Comparison of ENCODE assay signal across 8 mouse cellular contexts in the genomic region with DNA sequence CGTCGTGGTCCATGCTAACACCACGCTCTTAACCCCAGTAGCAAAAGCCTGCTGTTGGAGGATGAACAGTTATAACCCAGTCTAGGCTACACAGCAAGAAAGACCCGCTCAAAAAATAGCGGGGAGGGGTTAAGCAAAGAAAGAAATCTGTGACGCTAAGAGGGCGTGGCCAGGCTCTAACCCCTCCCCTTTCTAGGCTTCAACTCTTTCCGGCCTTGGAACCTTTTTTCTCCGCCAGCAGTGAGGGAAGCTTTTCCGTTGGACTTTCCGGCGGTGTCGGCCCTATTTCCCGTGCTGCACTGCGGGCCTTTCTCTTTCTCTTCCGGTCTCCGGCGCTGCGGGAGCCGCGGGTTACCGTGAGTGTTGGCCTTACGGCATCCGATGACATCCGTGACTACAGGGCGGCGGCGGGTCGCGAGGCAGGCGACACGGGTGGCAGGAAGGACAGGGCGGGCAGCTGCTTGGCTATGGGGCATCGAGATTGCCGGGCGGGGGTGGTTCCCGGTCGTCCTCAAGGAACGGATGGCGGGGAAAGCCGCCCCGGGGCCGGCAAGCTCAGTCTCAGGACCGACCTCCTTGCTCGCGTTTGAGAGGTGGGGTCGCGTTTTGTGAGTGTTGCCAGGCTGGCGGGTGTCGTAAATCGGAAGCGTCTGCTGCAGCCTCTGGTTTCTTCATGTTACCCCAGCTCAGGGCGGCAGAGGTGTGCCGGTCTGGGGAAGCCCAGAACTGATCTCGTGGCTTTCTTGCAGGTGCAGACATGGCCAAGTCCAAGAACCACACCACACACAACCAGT. TPM values are rescaled to one million over a fixed set of nuclear protein-coding genes. Genes with fewer than 3 reads are reported as not detected.
DNase-seq lines count a peak whose midpoint lies in the region; ATAC-seq and TF ChIP-seq lines count a peak whose summit lies in the region.

Gene Rpl29 (plus strand): TSS at position 234 of the 794 bp plus-strand sequence.

- no peak for TF ChIP-seq CTCF in G1E (IDR thresholded peaks at IDR 0.05; ENCODE audit: low read depth, low read length)
- TF ChIP-seq CTCF in forebrain, postnatal 0 days (IDR thresholded peaks at IDR 0.05; ENCODE audit: low read depth) = no peak

- H3K4me3 ChIP-seq in G1E (ENCODE audit: low read depth, low read length) = peak within 1 kb of the TSS; percentile 92
- H3K4me3 ChIP-seq in forebrain, postnatal 0 days (ENCODE audit: low read depth, low read length) = peak within 1 kb of the TSS; percentile 70
- H3K4me3 ChIP-seq in lung, embryonic 15.5 days = peak within 1 kb of the TSS; percentile 80

- under 1% methylated on average over 55 of the region's 55 CpGs for WGBS in forebrain, postnatal 0 days
- under 1% methylated on average over 54 of the region's 55 CpGs for WGBS in lung, embryonic 15.5 days

- ATAC-seq in G1E (ENCODE audit: extremely low read depth, insufficient number of reproducible peaks, low FRiP score, poor library complexity, severe bottlenecking) = peak; percentile 86
- ATAC-seq in forebrain, postnatal 0 days = peak; percentile 94
- ATAC-seq in lung, embryonic 15.5 days (ENCODE audit: borderline replicate concordance, extremely low read depth, low FRiP score, low TSS enrichment) = peak; percentile 87

- no peak for DNase-seq in G1E (ENCODE audit: low spot score)
- DNase-seq in cerebellum, adult 18-20 months = peak; percentile 92 to 95
- DNase-seq in forebrain, postnatal 0 days = peak; percentile 97
- peak; percentile 97 for DNase-seq in heart, postnatal 4 days
- peak; percentile 92 to 93 for DNase-seq in layer of hippocampus, adult 8-10 months (ENCODE audit: low spot score in 2 of 2)
- DNase-seq in ovary, adult 18-20 months (ENCODE audit: low spot score) = peak; percentile 89
- DNase-seq in thymus, postnatal 0 days (ENCODE audit: low spot score) = peak; percentile 97

- H3K27ac ChIP-seq in forebrain, postnatal 0 days (ENCODE audit: low read depth, low read length) = peak within 1 kb of the TSS; percentile 89
- peak within 1 kb of the TSS; percentile 98 for H3K27ac ChIP-seq in lung, embryonic 15.5 days

- H3K4me1 ChIP-seq in G1E (ENCODE audit: insufficient read depth, low read depth, low read length) = peaks cover 40% of the 10 kb centered on the region
- H3K4me1 ChIP-seq in forebrain, postnatal 0 days (ENCODE audit: insufficient read depth) = no peaks in the 10 kb centered on the region; the same call in none of the 2 replicates
- H3K4me1 ChIP-seq in lung, embryonic 15.5 days = peaks cover 9% of the 10 kb centered on the region

- 0 out of 2 replicates have a peak, but pooled peaks cover 3% of the 10 kb centered on the region for H3K27me3 ChIP-seq in G1E (ENCODE audit: insufficient read depth, low read length)
- no peaks in the 10 kb centered on the region for H3K27me3 ChIP-seq in forebrain, postnatal 0 days (ENCODE audit: insufficient read depth, low read length)
- no peaks in the 10 kb centered on the region for H3K27me3 ChIP-seq in lung, embryonic 15.5 days

- peak within 1 kb of the TSS; percentile 54 for H3K4me2 ChIP-seq in forebrain, postnatal 0 days (ENCODE audit: low read depth)
- H3K4me2 ChIP-seq in lung, embryonic 15.5 days = peak within 1 kb of the TSS; percentile 74

- peaks cover 44% of the 10 kb centered on the region for H3K36me3 ChIP-seq in G1E (replicated peaks)
- peaks cover 31% of the 10 kb centered on the region for H3K36me3 ChIP-seq in forebrain, postnatal 0 days (ENCODE audit: insufficient read depth)
- H3K36me3 ChIP-seq in lung, embryonic 15.5 days = peaks cover 28% of the 10 kb centered on the region

- H3K9ac ChIP-seq in forebrain, postnatal 0 days = peak within 1 kb of the TSS; percentile 93
- H3K9ac ChIP-seq in lung, embryonic 15.5 days = peak within 1 kb of the TSS; percentile 91

- H3K9me3 ChIP-seq in G1E (replicated peaks) = no peaks in the 10 kb centered on the region
- H3K9me3 ChIP-seq in forebrain, postnatal 0 days (ENCODE audit: low read length) = no peaks in the 10 kb centered on the region
- H3K9me3 ChIP-seq in lung, embryonic 15.5 days = no peaks in the 10 kb centered on the region

RNA-seq across cellular contexts. Expression of gene Rpl29, which starts in this region (rescaled TPM):
- total RNA-seq in G1E (2014; fragmentation: Nextera tagmentation) (149 and 190 TPM in 2 replicates), G1E (2017) (81.1 and 107 TPM in 2 replicates)
- 29.5 and 38.8 TPM in 2 replicates for polyA plus RNA-seq in G1E (2012)
- total RNA-seq in forebrain, postnatal 0 days (2014; rRNA removed) = 890 and 984 TPM in 2 replicates
- polyA plus RNA-seq in forebrain, postnatal 0 days (2015; fragmentation: Nextera tagmentation; extraction: Ambion mirVana) = 678 and 804 TPM in 2 replicates
- 100 to 1,000 TPM; 471 to 490 TPM for total RNA-seq in heart, postnatal 4 days (2021)
- 100 to 1,000 TPM; 250 to 295 (median 266) TPM for total RNA-seq in layer of hippocampus, adult 8-10 months (2022)
- 988 and 1,033 TPM in 2 replicates for polyA plus RNA-seq in lung, embryonic 15.5 days (2015; fragmentation: Nextera tagmentation; extraction: Ambion mirVana)
- 1,071 and 1,139 TPM in 2 replicates for polyA plus RNA-seq in thymus, postnatal 0 days (2015; fragmentation: Nextera tagmentation; extraction: Ambion mirVana)

Comparison
In these comparisons a context has a peak if more than half of its experiments do, and no peak if none do; other contexts are left out.
1. RNA of gene Rpl29 (polyA plus RNA-seq): 1,071 to 1,139 TPM in thymus, postnatal 0 days, 988 to 1,033 TPM in lung, embryonic 15.5 days and 678 to 804 TPM in forebrain, postnatal 0 days; 29.5 to 38.8 TPM in G1E; every median in the first group is over 10 times any median in the second.
2. Peak in every context shown above with its lines, with median percentiles within 50 percentile points of each other: ATAC-seq and H3K4me3 ChIP-seq.